Mouse (Mus musculus): ENCODE measurements around the gene Sms.
A peak's percentile ranks its signal among the peaks of the same experiment; 100 is the strongest.

The Sms gene

GRCm38 (mm10) chrX:157449000-157449399 is 43.1 kb downstream of the Sms start:
- DNase-seq, result no peak

GRCm38 (mm10) chrX:157447431-157447830 is 44.7 kb downstream of the Sms start:
- DNase-seq, result no peak

GRCm38 (mm10) chrX:157434768-157435167 is 57.3 kb downstream of the Sms start:
- no peak for DNase-seq

GRCm38 (mm10) chrX:157419451-157419850 is 72.6 kb downstream of the Sms start:
- no peak for DNase-seq

GRCm38 (mm10) chrX:157415212-157415611 is 76.9 kb downstream of the Sms start, which contains the start of gene Phex:
Gene Phex, minus strand, starts transcription at chrX:157415312.
- no peak for DNase-seq

- DNase-seq, result peak; percentile 3
Observed at GRCm38 (mm10) chrX:157404919-157405318, 87.2 kb downstream of the Sms start.

All from lung, postnatal 36 days (tissue).